Mouse (Mus musculus) layer of hippocampus, postnatal 36 days (tissue): ENCODE measurements around the gene Fbxo48. TPM values are rescaled to one million over a fixed set of nuclear protein-coding genes. Genes with fewer than 3 reads are reported as not detected.

ENCODE experiments used
- DNase-seq, 2 experiments: peaks; one replicate each; pipeline ENCODE4 v3.0.0; 2022
- total RNA-seq, 2 experiments: library from RNA; stranded (reverse); gene quantifications; 2 replicates each; pipeline ENCODE4 v1.2.3; 2021

Gene Fbxo48
- total RNA-seq, 2 experiments from 2014 or later, result 1.0 to 1.7 TPM

DNA sequence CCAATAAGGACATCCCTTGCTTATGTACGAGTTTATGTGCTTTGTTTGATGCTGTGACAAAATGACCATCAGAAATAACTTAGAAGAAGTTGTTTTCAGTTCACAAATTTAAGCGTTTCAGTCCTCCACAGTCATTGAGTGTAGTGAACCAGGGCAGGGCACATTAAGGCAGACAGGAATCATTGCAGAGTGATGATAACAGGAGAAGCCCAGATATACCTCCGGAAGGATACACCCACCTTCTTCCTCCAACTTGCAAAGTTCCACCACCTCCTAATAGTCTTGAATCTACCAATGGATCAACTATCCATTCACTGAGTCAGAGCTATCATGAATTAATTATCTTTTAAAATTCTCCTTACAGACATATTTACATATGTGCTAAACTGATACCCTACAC lies 20.9 kb downstream of the Fbxo48 start:
- DNase-seq, result no peak

DNA sequence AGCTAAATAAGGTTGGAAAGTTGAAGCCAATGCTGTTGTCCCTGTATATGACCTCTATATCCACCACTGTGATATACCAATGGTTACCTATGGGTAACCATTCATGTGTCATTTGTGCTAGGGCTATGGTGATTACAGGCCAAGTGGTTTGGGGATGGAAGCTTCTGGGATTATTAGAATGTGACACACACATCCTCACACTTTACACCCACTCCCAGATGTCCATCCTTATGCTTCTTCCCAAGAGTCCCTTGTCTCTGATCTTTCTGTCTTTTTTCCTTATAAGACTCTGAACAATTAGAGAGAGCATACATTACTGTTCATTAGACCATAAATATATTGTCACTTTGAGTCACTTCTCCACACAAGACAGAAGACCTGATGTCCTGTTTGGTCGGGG lies 21.9 kb downstream of the Fbxo48 start:
- no peak for DNase-seq

DNA sequence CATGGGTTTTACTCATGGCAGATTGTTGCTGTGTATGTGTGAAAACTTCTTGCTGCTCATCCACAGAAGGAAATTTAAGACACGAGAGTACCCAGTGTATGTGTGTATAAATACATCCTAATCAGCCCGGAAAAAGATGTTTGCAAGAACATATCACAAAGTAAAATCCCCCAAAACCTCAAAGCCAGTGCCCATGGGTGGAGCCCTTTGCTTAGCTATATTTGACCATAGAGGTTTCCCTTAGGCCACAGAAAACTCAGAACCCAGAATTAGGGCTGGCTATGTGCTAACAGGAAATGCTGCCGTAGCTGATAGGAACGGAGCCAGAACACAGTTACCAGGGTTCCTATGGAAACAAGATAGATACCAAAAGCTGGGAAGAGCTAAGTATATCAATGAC lies 25.8 kb downstream of the Fbxo48 start:
- no peak for DNase-seq

- no peak for DNase-seq
These were observed 26.4 kb downstream of the Fbxo48 start for GRCm38 (mm10) chr11:16977611-16978010.

- no peak for DNase-seq
These were observed 27.1 kb downstream of the Fbxo48 start for GRCm38 (mm10) chr11:16978161-16978707.

DNA sequence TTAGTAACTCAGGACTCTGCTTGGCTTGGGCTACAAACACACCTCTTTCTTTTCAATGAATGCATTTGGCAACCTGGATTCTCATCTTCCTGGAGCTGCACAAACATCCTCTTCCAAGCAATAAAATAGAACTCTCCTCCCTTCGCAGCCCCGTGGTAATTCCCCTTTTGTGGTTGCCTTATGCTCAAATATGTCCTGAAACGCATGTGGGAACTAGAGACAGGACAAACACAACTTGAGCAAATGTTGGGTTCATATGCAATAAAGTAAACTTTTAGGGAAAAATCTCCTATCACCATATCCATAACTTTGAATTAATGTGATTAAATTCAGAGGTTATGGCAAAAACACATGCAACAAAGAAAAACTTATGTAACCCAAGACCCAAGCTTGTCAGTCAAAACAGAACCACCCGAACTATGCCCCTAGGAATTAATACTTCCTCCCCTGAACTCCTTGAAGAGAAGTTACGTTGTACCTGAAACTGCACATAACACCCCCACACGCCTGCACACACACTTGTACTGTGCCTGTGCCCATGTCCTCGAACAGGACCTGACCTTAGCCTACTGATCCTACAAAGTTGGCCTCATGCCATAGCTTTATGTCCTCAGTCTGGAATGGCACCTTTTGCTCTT lies 35.5 kb downstream of the Fbxo48 start:
- no peak for DNase-seq

DNA sequence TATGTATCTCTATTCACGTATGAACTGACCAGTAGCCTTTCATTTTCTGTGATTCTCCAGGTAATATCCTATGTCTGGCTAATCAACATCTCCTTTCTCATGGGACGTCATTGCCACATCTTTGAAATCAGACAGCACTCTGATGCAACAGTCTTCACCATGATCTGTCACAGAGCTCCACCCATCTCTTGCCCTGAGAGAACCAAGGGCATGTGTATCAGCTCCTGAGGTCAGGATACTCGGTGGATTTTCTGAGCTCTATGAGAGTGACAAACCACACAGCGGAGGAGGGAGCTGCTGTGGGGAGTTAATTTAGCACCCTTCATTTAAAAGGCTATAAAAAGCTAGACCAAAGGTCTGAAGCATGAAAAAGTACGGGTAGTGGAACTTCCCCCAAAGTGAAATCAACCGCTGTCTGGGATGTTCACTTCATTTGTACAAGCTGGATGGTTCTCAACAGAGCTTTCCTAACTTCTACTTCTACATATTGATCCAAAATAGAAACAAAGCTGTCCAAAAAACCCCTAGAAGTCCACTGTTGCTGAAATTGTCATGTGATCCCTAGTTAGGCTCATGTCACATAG lies 36.7 kb downstream of the Fbxo48 start:
- no peak for DNase-seq

- no peak for DNase-seq
These were observed 38.7 kb downstream of the Fbxo48 start for GRCm38 (mm10) chr11:16989885-16990284.

GRCm38 (mm10) chr11:16992880-16993279 lies 41.7 kb downstream of the Fbxo48 start:
- DNase-seq, result no peak

GRCm38 (mm10) chr11:16996818-16997217 lies 45.6 kb downstream of the Fbxo48 start:
- no peak for DNase-seq

DNA sequence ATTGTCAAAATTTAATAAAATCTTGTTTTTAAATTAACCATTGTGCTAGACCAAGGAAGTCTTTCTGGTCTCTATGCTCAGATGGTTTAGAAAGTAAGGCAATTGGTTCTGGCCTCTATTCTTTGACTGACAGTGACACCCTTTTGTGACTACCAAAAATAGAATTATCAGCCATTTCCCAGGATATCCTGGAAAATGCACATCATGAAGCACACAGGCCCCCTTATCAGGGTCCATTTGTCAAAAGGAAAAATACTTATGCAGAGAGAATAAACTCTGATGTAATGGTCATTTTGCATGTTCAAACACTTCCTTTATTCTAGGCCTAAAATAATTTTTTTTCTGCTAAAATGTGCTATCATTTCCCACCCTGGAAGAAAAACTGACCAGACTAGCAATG lies 46.3 kb downstream of the Fbxo48 start:
- no peak for DNase-seq

DNA sequence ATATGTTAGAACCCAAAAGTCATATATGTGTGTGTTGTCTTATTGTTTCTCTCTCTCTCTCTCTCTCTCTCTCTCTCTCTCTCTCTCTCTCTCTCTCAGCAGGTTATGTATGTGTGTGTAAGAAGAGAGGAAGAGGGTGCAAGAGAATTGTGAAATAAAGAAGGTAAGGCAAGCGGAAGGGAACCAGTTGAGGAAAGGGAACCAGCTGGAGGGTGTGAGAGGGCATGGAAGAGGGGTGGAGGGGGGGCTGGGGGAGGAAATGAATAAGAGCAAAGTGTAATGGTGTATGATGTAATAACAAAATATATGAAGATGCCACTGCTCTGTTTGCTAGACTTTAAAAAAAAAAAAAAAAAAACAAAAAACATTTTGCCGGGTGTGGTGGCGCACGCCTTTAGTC lies 48.2 kb downstream of the Fbxo48 start:
- DNase-seq, result no peak

DNA sequence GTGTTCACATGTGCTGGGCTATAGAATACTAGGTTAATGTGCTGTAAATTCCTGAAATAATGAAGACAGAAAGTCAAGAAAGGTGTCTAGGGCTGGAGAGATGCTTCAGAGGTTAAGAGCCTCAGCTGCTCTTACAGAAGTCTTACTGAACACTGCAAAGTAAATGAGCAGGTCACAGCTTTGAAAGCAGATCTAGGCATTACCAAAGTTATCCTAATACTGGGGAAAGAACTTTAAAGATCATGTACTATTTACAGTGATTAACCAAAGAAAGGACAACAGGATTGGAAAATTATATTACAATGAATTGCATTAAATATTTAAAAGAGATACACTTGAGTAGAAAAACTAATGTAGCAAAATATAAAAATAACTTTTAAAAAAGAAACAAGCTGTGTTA lies 48.8 kb downstream of the Fbxo48 start:
- DNase-seq, result no peak

- no peak for DNase-seq
These were observed 49.5 kb downstream of the Fbxo48 start for GRCm38 (mm10) chr11:17000353-17001334.

- no peak for DNase-seq
These were observed 51.7 kb downstream of the Fbxo48 start for GRCm38 (mm10) chr11:17002739-17003373.

DNA sequence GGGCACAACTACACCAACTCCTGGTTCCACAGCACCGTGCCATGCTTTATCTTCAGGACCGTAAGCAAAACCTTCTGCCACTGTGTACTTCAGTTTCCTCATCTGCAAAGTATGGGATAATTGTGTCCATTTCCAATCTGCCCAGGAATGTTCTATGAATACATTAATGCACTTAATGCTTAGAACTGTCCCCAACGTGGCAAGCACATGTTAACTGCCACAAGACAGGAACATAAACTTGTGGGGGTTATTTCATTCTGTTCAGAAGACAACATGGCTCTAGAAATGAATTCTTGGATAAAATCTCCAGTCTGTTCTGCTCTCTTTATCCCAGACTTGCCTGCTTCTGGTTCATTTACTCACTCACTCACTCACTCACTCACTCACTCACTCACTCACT lies 52.6 kb downstream of the Fbxo48 start:
- no peak for DNase-seq

Other genes starting within 250 kb of the Fbxo48 start
- gene Egfr, start 199.2 kb upstream of the Fbxo48 start, total RNA-seq, result 10 to 100 TPM; 11.2 to 13.9 TPM
- 100 to 1,000 TPM; 117 to 126 TPM for gene Cnrip1, start 100.2 kb downstream of the Fbxo48 start, total RNA-seq
- 1 to 10 TPM; 4.7 to 5.7 TPM for gene Plek, start 101.0 kb downstream of the Fbxo48 start, total RNA-seq
- 1,000 to 10,000 TPM in 1 of 2 experiments, 100 to 1,000 TPM in 1; 907 to 1,012 TPM for gene Ppp3r1, start 207.9 kb downstream of the Fbxo48 start, total RNA-seq
- 10 to 100 TPM in 1 of 2 experiments, 1 to 10 TPM in 1; 9.0 to 11.4 TPM for gene Wdr92, start 230.7 kb downstream of the Fbxo48 start, total RNA-seq